Mouse (Mus musculus) hematopoietic stem cell, adult 5-6 weeks (primary cell): Measurements from ENCODE around the gene Rtp3. TPM values are rescaled to one million over a fixed set of nuclear protein-coding genes. Genes with fewer than 3 reads are reported as not detected.

ENCODE experiments used
- total RNA-seq: library from RNA; stranded (forward); fragments of 172-1452, 232-1000 nt; gene quantifications from 2 replicates; pipeline ENCODE4 v1.2.3, GENCODE M21; 2017

Rtp3 gene
- total RNA-seq, 1 experiment from 2014 or later = not detected

Other genes starting within 250 kb of the Rtp3 start
- gene Myl3, start 248.7 kb downstream of the Rtp3 start, total RNA-seq = not detected in 2 replicates
- gene Pth1r, start 243.4 kb downstream of the Rtp3 start, total RNA-seq = 1.1 TPM in 1 of 2 replicates, not detected in the other
- not detected in 2 replicates for gene Prss42, start 192.4 kb downstream of the Rtp3 start, total RNA-seq
- gene Prss44, start 176.6 kb downstream of the Rtp3 start, total RNA-seq = not detected in 2 replicates
- gene Prss43, start 163.9 kb downstream of the Rtp3 start, total RNA-seq = not detected in 2 replicates
- not detected in 2 replicates for gene Prss45, start 156.0 kb downstream of the Rtp3 start, total RNA-seq
- not detected in 2 replicates for gene Prss46, start 146.1 kb downstream of the Rtp3 start, total RNA-seq
- not detected in 2 replicates for gene Prss50, start 132.6 kb downstream of the Rtp3 start, total RNA-seq
- gene Als2cl, start 110.7 kb downstream of the Rtp3 start, total RNA-seq = 1.5 and 4.9 TPM in 2 replicates
- gene Tmie, start 110.5 kb downstream of the Rtp3 start, total RNA-seq = 0.50 TPM in 1 of 2 replicates, not detected in the other
- gene Fam240a, start 73.7 kb downstream of the Rtp3 start, total RNA-seq = not detected in 2 replicates
- gene Tdgf1, start 44.4 kb downstream of the Rtp3 start, total RNA-seq = not detected in 2 replicates
- 0.50 TPM in 1 of 2 replicates, not detected in the other for gene Lrrc2, start 39.0 kb downstream of the Rtp3 start, total RNA-seq
- gene Ltf, start 28.7 kb upstream of the Rtp3 start, total RNA-seq = 273 and 662 TPM in 2 replicates
- 24.9 and 25.1 TPM in 2 replicates for gene Ccrl2, start 66.9 kb upstream of the Rtp3 start, total RNA-seq
- 65.7 and 103 TPM in 2 replicates for gene Lrrfip2, start 127.0 kb upstream of the Rtp3 start, total RNA-seq